Mouse (Mus musculus): ENCODE data around the gene Gpr155.

DNA sequence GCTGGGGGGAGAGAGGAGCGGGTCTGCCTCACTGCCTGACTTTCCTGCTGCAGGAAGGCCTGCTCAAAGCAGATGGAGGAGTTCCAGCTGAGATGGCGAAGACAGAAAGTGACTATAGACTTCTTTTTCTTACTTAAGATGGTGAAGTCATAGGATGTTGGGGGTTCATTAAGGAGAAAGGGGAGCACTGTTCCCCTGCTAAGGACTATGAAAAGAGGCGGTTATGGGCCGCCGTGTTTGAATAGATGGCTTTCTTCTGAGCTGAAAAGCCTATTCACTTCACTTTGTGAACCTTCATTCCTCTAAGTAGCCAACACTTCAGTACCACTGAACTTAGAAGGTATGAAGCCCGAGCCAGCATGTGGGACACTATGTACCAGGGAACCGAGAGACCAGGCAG lies 33.4 kb upstream of the Gpr155 start:
- TF ChIP-seq CTCF (IDR thresholded peaks at IDR 0.05; ENCODE audit: control insufficient read depth, insufficient read depth, insufficient replicate concordance, low read depth, low read length) (no peak), POLR2A (IDR thresholded peaks at IDR 0.05; ENCODE audit: control insufficient read depth, low read depth, low read length) (no peak)

Measured in testis, adult 2 months (tissue).